In genomic region chr9:71148890-71149289, GRCm38 (mm10) we compare ENCODE assay signal across 32 mouse cellular contexts. TPM values are rescaled to one million over a fixed set of nuclear protein-coding genes. Genes with fewer than 3 reads are reported as not detected.
A peak's percentile ranks its signal among the peaks of the same experiment; 100 is the strongest.
DNase-seq lines count a peak whose midpoint lies in the region; ATAC-seq and TF ChIP-seq lines count a peak whose summit lies in the region.
"Had no signal": no experiment of that assay in that cellular context is flagged by ENCODE, and none has a peak within 500 bp of the region (broad histone marks: within the 10 kb centered on the region; RNA-seq: fewer than 3 reads in every experiment).

No protein-coding gene starts in this region.

- H3K9ac ChIP-seq in intestine, embryonic 14.5 days (ENCODE audit: low read length), result no peak overlapping the region
- no peak overlapping the region for H3K9ac ChIP-seq in intestine, embryonic 16.5 days (ENCODE audit: low read depth, low read length)
- no peak overlapping the region for H3K9ac ChIP-seq in CH12.LX (ENCODE audit: insufficient read depth, low read depth)
- H3K9ac ChIP-seq: embryonic facial prominence, embryonic 15.5 days; forebrain, embryonic 13.5 days; intestine, embryonic 15.5 days; midbrain, embryonic 15.5 days; neural tube, embryonic 15.5 days had no signal

- no peak for TF ChIP-seq POLR2A in CH12.LX (IDR thresholded peaks at IDR 0.05; ENCODE audit: low read depth, low read length)

- dilution Hi-C loops in CH12.LX (cut with MboI; ENCODE audit: extremely low pct_ligation_motif_present, extremely low pct_unique_long_range_greater_than_20kb, low sequenced_read_pairs), result no loop called here

- DNase-seq in intestine, embryonic 14.5 days (ENCODE audit: low spot score), result peak; percentile 33
- DNase-seq in CH12.LX (ENCODE audit: extremely low read depth), result no peak
- no peak for DNase-seq in right cerebral cortex, postnatal 10 days (ENCODE audit: low spot score in 2 of 2)
- no peak for DNase-seq in kidney, adult 18-20 months
- DNase-seq: adrenal gland, adult 2 months; adrenal gland, postnatal 36 days; cerebellum, adult 2 months; cerebellum, postnatal 14 days; gastrocnemius, postnatal 10 days; kidney, adult 9 months; kidney, postnatal 10 days; layer of hippocampus, adult 9-11 months; lung, postnatal 36 days; retina, postnatal 1 day; right cerebral cortex, postnatal 25 days; thymus, postnatal 25 days had no signal

- no peak for ATAC-seq in intestine, embryonic 14.5 days (replicated peaks; ENCODE audit: low FRiP score, low TSS enrichment, low read depth)
- no peak for ATAC-seq in intestine, embryonic 16.5 days
- peak; percentile 76 to 80 for ATAC-seq in hematopoietic stem cell, adult 5-6 weeks (replicated peaks in 1 of 2; ENCODE audit: insufficient read depth in 1 of 2, low FRiP score in 2 of 2, low TSS enrichment in 1 of 2, low read depth in 1 of 2, poor library complexity in 2 of 2, severe bottlenecking in 2 of 2)
- peak; percentile 38; the same call in 1 of the 2 replicates for ATAC-seq in megakaryocyte progenitor cell, adult 5-6 weeks (replicated peaks; ENCODE audit: poor library complexity)
- ATAC-seq: activated CD4-positive, CD25-positive, alpha-beta regulatory T cell, adult 4 months; CD4-positive, CD25-positive, alpha-beta regulatory T cell, adult 4 months; forebrain, embryonic 13.5 days; hindbrain, embryonic 16.5 days; intestine, embryonic 15.5 days; midbrain, embryonic 15.5 days had no signal

- H3K36me3 ChIP-seq in intestine, embryonic 14.5 days (ENCODE audit: control insufficient read depth, insufficient read depth, low read length), result no peaks in the 10 kb centered on the region
- H3K36me3 ChIP-seq in intestine, embryonic 16.5 days (ENCODE audit: control insufficient read depth, insufficient read depth, low read length), result no peaks in the 10 kb centered on the region
- no peaks in the 10 kb centered on the region for H3K36me3 ChIP-seq in CH12.LX (replicated peaks in 1 of 2; ENCODE audit: control insufficient read depth in 1 of 2, insufficient read depth in 1 of 2, low read length in 1 of 2)
- H3K36me3 ChIP-seq: embryonic facial prominence, embryonic 10.5 days; embryonic facial prominence, embryonic 15.5 days; heart, embryonic 10.5 days; intestine, embryonic 15.5 days; midbrain, embryonic 10.5 days; midbrain, embryonic 15.5 days; neural tube, embryonic 15.5 days had no signal

- no peaks in the 10 kb centered on the region for H3K79me2 ChIP-seq in CH12.LX (replicated peaks; ENCODE audit: control insufficient read depth, extremely low read depth, insufficient read depth, poor library complexity, severe bottlenecking)

- no peak overlapping the region for H3K4me3 ChIP-seq in intestine, embryonic 14.5 days (ENCODE audit: low read depth, low read length)
- H3K4me3 ChIP-seq in intestine, embryonic 16.5 days (ENCODE audit: low read length), result no peak overlapping the region
- H3K4me3 ChIP-seq in CH12.LX (replicated peaks in 1 of 3; ENCODE audit: low read depth in 2 of 3, low read length in 2 of 3, poor library complexity in 1 of 3), result no peak overlapping the region
- H3K4me3 ChIP-seq: embryonic facial prominence, embryonic 10.5 days; embryonic facial prominence, embryonic 15.5 days; forebrain, embryonic 13.5 days; heart, embryonic 10.5 days; intestine, embryonic 15.5 days; midbrain, embryonic 10.5 days; midbrain, embryonic 15.5 days; neural tube, embryonic 15.5 days had no signal

- in situ Hi-C loops in CH12.LX (cut with MboI; ENCODE audit: low pct_ligation_motif_present, low pct_unique_long_range_greater_than_20kb, low sequenced_read_pairs), result no loop called here

- H3K9me3 ChIP-seq in intestine, embryonic 14.5 days (ENCODE audit: control insufficient read depth, low read length), result no peaks in the 10 kb centered on the region
- H3K9me3 ChIP-seq in intestine, embryonic 16.5 days (ENCODE audit: control insufficient read depth, low read length), result no peaks in the 10 kb centered on the region
- H3K9me3 ChIP-seq in CH12.LX (replicated peaks; ENCODE audit: low read length), result no peaks in the 10 kb centered on the region
- H3K9me3 ChIP-seq: embryonic facial prominence, embryonic 10.5 days; embryonic facial prominence, embryonic 15.5 days; forebrain, embryonic 13.5 days; heart, embryonic 10.5 days; intestine, embryonic 15.5 days; midbrain, embryonic 10.5 days; midbrain, embryonic 15.5 days; neural tube, embryonic 15.5 days had no signal

- no peak for TF ChIP-seq CTCF in CH12.LX (conservative IDR thresholded peaks at IDR 0.05 in 1 of 2, IDR thresholded peaks at IDR 0.05 in 1 of 2; ENCODE audit: low read depth in 2 of 2, low read length in 2 of 2)

- no peaks in the 10 kb centered on the region for H3K27me3 ChIP-seq in intestine, embryonic 14.5 days (replicated peaks; ENCODE audit: control insufficient read depth, insufficient read depth, low read length)
- no peaks in the 10 kb centered on the region for H3K27me3 ChIP-seq in intestine, embryonic 16.5 days (replicated peaks; ENCODE audit: control insufficient read depth, insufficient read depth, low read length)
- H3K27me3 ChIP-seq in CH12.LX (replicated peaks), result no peaks in the 10 kb centered on the region
- H3K27me3 ChIP-seq: embryonic facial prominence, embryonic 15.5 days; forebrain, embryonic 13.5 days; intestine, embryonic 15.5 days; midbrain, embryonic 15.5 days; neural tube, embryonic 15.5 days had no signal

- H3K4me1 ChIP-seq in intestine, embryonic 14.5 days (replicated peaks; ENCODE audit: control insufficient read depth, insufficient read depth, low read length), result no peaks in the 10 kb centered on the region
- H3K4me1 ChIP-seq in intestine, embryonic 16.5 days (ENCODE audit: control insufficient read depth, insufficient read depth, low read length), result no peaks in the 10 kb centered on the region
- H3K4me1 ChIP-seq in CH12.LX (ENCODE audit: control insufficient read depth in 1 of 2, insufficient read depth in 2 of 2), result peaks cover 6 to 12% of the 10 kb centered on the region in 2 experiments; a peak in 3 of 4 replicates
- H3K4me1 ChIP-seq: embryonic facial prominence, embryonic 10.5 days; embryonic facial prominence, embryonic 15.5 days; heart, embryonic 10.5 days; intestine, embryonic 15.5 days; midbrain, embryonic 15.5 days; neural tube, embryonic 15.5 days had no signal

- H3K4me2 ChIP-seq in intestine, embryonic 14.5 days (ENCODE audit: low read length), result no peak overlapping the region
- H3K4me2 ChIP-seq in intestine, embryonic 16.5 days (ENCODE audit: low read depth, low read length), result no peak overlapping the region
- H3K4me2 ChIP-seq in CH12.LX (ENCODE audit: insufficient read depth, low read depth, poor library complexity, severe bottlenecking), result no peak overlapping the region
- H3K4me2 ChIP-seq: embryonic facial prominence, embryonic 15.5 days; forebrain, embryonic 13.5 days; intestine, embryonic 15.5 days; midbrain, embryonic 15.5 days; neural tube, embryonic 15.5 days had no signal

- no peak for TF ChIP-seq RAD21 in CH12.LX (IDR thresholded peaks at IDR 0.05; ENCODE audit: low read depth, low read length)

- TF ChIP-seq EP300 in CH12.LX (IDR thresholded peaks at IDR 0.05; ENCODE audit: low read length), result no peak

- no peak overlapping the region for H3K27ac ChIP-seq in intestine, embryonic 14.5 days (ENCODE audit: low read depth)
- H3K27ac ChIP-seq in intestine, embryonic 16.5 days (ENCODE audit: low read length), result no peak overlapping the region
- H3K27ac ChIP-seq in CH12.LX (ENCODE audit: insufficient read depth, low read depth), result no peak overlapping the region
- H3K27ac ChIP-seq: embryonic facial prominence, embryonic 10.5 days; embryonic facial prominence, embryonic 15.5 days; forebrain, embryonic 13.5 days; heart, embryonic 10.5 days; intestine, embryonic 15.5 days; midbrain, embryonic 10.5 days; midbrain, embryonic 15.5 days; neural tube, embryonic 15.5 days had no signal

TF ChIP-seq in CH12.LX, 34 proteins besides CTCF, POLR2A, EP300 and RAD21:
- peak; percentile 20; the same call in 1 of the 2 replicates for TF ChIP-seq IRF4 (IDR thresholded peaks at IDR 0.05; ENCODE audit: low read depth, low read length)
- TF ChIP-seq E2F4 (IDR thresholded peaks at IDR 0.05; ENCODE audit: insufficient replicate concordance, low read depth, low read length), result no peak

RNA-seq across cellular contexts. Expression of gene Aqp9, which starts 19.6 kb away (rescaled TPM):
- polyA plus RNA-seq in intestine, embryonic 14.5 days (2014; fragmentation: Nextera tagmentation; extraction: Ambion mirVana), result 0.26 and 0.38 TPM in 2 replicates
- 1.1 TPM in 2 replicates for polyA plus RNA-seq in intestine, embryonic 16.5 days (2015; fragmentation: Nextera tagmentation; extraction: Ambion mirVana)
- total RNA-seq in CH12.LX (2012; rRNA removed), result 0.08 TPM in 1 of 2 replicates, not detected in the other
- not detected in 2 replicates for total RNA-seq in CH12.LX (2014; rRNA removed)
- not detected in 2 replicates for polyA plus RNA-seq in CH12.LX (2012; ENCODE audit: insufficient read length, low read depth)
- 24.3 and 25.1 TPM in 2 replicates for total RNA-seq in hematopoietic stem cell, adult 5-6 weeks (2017)
- total RNA-seq in megakaryocyte progenitor cell, adult 5-6 weeks (2015), result 3.2 and 6.5 TPM in 2 replicates
- total RNA-seq in megakaryocyte progenitor cell, adult 5-6 weeks (2017), result 4.9 and 8.6 TPM in 2 replicates
- polyA plus RNA-seq: embryonic facial prominence, embryonic 10.5 days; hindbrain, embryonic 11.5 days; limb, embryonic 11.5 days had no signal

Comparison
In these comparisons a context has a peak if more than half of its experiments do, and no peak if none do; other contexts are left out.
1. ATAC-seq: peak in hematopoietic stem cell, adult 5-6 weeks (2 of 2) and megakaryocyte progenitor cell, adult 5-6 weeks (single experiment); none in intestine, embryonic 14.5 days (single experiment) and intestine, embryonic 16.5 days (single experiment).